Mouse (Mus musculus) stomach, postnatal 0 days (tissue): ENCODE measurements around the gene Wdr27. TPM values are rescaled to one million over a fixed set of nuclear protein-coding genes. Genes with fewer than 3 reads are reported as not detected.

ENCODE experiments used
- ATAC-seq: fragments of 200-750 bp; cut with Nextera tagmentation; 2 replicates; pipeline ENCODE4 v1.8.0; 2017; ENCODE audit not compliant: low FRiP score, low TSS enrichment
- DNase-seq: peaks from one replicate; pipeline ENCODE4 v3.0.0-alpha.2; 2016; ENCODE audit warnings: low spot score
- H3K27ac ChIP-seq: fragments of 300-500 bp; sonication (generic); replicated peaks from 2 replicates; pipeline ENCODE4 v1.5.1; 2014; ENCODE audit warnings: mild to moderate bottlenecking, control low read depth
- H3K27me3 ChIP-seq: fragments of 300-500 bp; sonication (generic); 2 replicates; pipeline ENCODE4 v1.6.1; 2014; ENCODE audit warnings: low read length; ENCODE audit not compliant: control insufficient read depth, insufficient read depth
- H3K36me3 ChIP-seq: fragments of 300-500 bp; sonication (generic); 2 replicates; pipeline ENCODE4 v1.6.1; 2014; ENCODE audit warnings: low read length, mixed read lengths; ENCODE audit not compliant: control insufficient read depth, insufficient read depth
- H3K4me1 ChIP-seq: fragments of 300-500 bp; sonication (generic); replicated peaks from 2 replicates; pipeline ENCODE4 v1.6.1; 2014; ENCODE audit warnings: antibody characterized with exemption; ENCODE audit not compliant: control insufficient read depth, insufficient read depth
- H3K4me2 ChIP-seq: fragments of 300-500 bp; sonication (generic); replicated peaks from 2 replicates; pipeline ENCODE4 v1.6.1; 2014; ENCODE audit warnings: low read depth, mild to moderate bottlenecking, control low read depth, moderate library complexity
- H3K4me3 ChIP-seq: fragments of 300-500 bp; sonication (generic); 2 replicates; pipeline ENCODE4 v1.5.1; 2014; ENCODE audit warnings: low read depth, low read length, control low read depth
- H3K9ac ChIP-seq: fragments of 300-500 bp; sonication (generic); 2 replicates; pipeline ENCODE4 v1.6.1; 2014; ENCODE audit warnings: mild to moderate bottlenecking, low read length, control low read depth, mixed read lengths
- H3K9me3 ChIP-seq: fragments of 300-500 bp; sonication (generic); 2 replicates; pipeline ENCODE4 v1.6.1; 2016; ENCODE audit warnings: low read length; ENCODE audit not compliant: control insufficient read depth
- CTCF ChIP-seq: IDR thresholded peaks from 2 replicates; pipeline ENCODE4 v1.5.1; 2016; ENCODE audit warnings: antibody characterized with exemption, low read depth, mild to moderate bottlenecking, moderate library complexity
- EP300 ChIP-seq: optimal IDR thresholded peaks from 2 replicates; pipeline ENCODE3; 2016; ENCODE audit warnings: antibody characterized with exemption
- WGBS: fragments of 180-500 bp; shearing (Covaris S2); extraction: QIAGEN DNeasy Blood & Tissue Kit; methylation state at CpG from one replicate; pipeline ENCODE4 v1.1.7; 2014; 5-methylcytosine and 5-hydroxymethylcytosine counted together
- polyA plus RNA-seq: library from polyadenylated mRNA; unstranded; fragments of >200 nt; fragmentation: Nextera tagmentation; extraction: Ambion mirVana; gene quantifications from 2 replicates; pipeline ENCODE4 v1.2.1, GENCODE M21; 2015

The Wdr27 gene
- polyA plus RNA-seq, 1 experiment from 2014 or later = 9.0 TPM

GRCm38 (mm10) chr17:14931469-14931868 lies 11.5 kb downstream of the Wdr27 start:
- 81% methylated on average over 5 of the region's 5 CpGs for WGBS
- ATAC-seq = no peak
- Histone ChIP-seq H3K4me2 (no peak overlapping the region), H3K4me3 (no peak overlapping the region), H3K27ac (no peak overlapping the region), H3K9ac (no peak overlapping the region), H3K27me3 (no peaks in the 10 kb centered on the region), H3K36me3 (no peaks in the 10 kb centered on the region), H3K4me1 (no peaks in the 10 kb centered on the region), H3K9me3 (no peaks in the 10 kb centered on the region)
- no peak for DNase-seq
- no peak for TF ChIP-seq EP300
- no peak for TF ChIP-seq CTCF

GRCm38 (mm10) chr17:14930697-14931096 lies 12.3 kb downstream of the Wdr27 start:
- Histone ChIP-seq H3K9ac (no peak overlapping the region), H3K36me3 (no peaks in the 10 kb centered on the region), H3K4me2 (no peak overlapping the region), H3K27ac (no peak overlapping the region), H3K4me1 (no peaks in the 10 kb centered on the region), H3K9me3 (no peaks in the 10 kb centered on the region), H3K27me3 (no peaks in the 10 kb centered on the region), H3K4me3 (no peak overlapping the region)
- WGBS = 82% methylated on average over 7 of the region's 7 CpGs
- DNase-seq (no peak), ATAC-seq (no peak)
- TF ChIP-seq EP300 = no peak
- no peak for TF ChIP-seq CTCF

- H3K4me3 ChIP-seq = no peak overlapping the region
- H3K9ac ChIP-seq = no peak overlapping the region
- no peaks in the 10 kb centered on the region for H3K36me3 ChIP-seq
- no peak overlapping the region for H3K4me2 ChIP-seq
- H3K4me1 ChIP-seq = no peaks in the 10 kb centered on the region
- DNase-seq (no peak), ATAC-seq (no peak)
- no peaks in the 10 kb centered on the region for H3K9me3 ChIP-seq
- 59% methylated on average over 5 of the region's 5 CpGs for WGBS
- TF ChIP-seq CTCF (no peak), EP300 (no peak)
- no peak overlapping the region for H3K27ac ChIP-seq
- H3K27me3 ChIP-seq = no peaks in the 10 kb centered on the region
Measured at GRCm38 (mm10) chr17:14928631-14929030, 14.3 kb downstream of the Wdr27 start.

GRCm38 (mm10) chr17:14927644-14928218 lies 15.2 kb downstream of the Wdr27 start:
- no peaks in the 10 kb centered on the region for H3K36me3 ChIP-seq
- no peaks in the 10 kb centered on the region for H3K9me3 ChIP-seq
- no peak overlapping the region for H3K4me3 ChIP-seq
- ATAC-seq (no peak), DNase-seq (no peak)
- no peak overlapping the region for H3K4me2 ChIP-seq
- TF ChIP-seq EP300 (no peak), CTCF (no peak)
- no peak overlapping the region for H3K27ac ChIP-seq
- H3K9ac ChIP-seq = no peak overlapping the region
- 76% methylated on average over 8 of the region's 8 CpGs for WGBS
- no peaks in the 10 kb centered on the region for H3K27me3 ChIP-seq
- no peaks in the 10 kb centered on the region for H3K4me1 ChIP-seq

GRCm38 (mm10) chr17:14921582-14921981 lies 21.4 kb downstream of the Wdr27 start:
- TF ChIP-seq EP300 (no peak), CTCF (no peak)
- no peaks in the 10 kb centered on the region for H3K4me1 ChIP-seq
- H3K36me3 ChIP-seq = no peaks in the 10 kb centered on the region
- WGBS = 65% methylated on average over 6 of the region's 6 CpGs
- no peak overlapping the region for H3K4me2 ChIP-seq
- ATAC-seq = no peak
- no peak overlapping the region for H3K27ac ChIP-seq
- no peak for DNase-seq
- H3K9ac ChIP-seq = no peak overlapping the region
- H3K9me3 ChIP-seq = no peaks in the 10 kb centered on the region
- H3K27me3 ChIP-seq = no peaks in the 10 kb centered on the region
- no peak overlapping the region for H3K4me3 ChIP-seq

GRCm38 (mm10) chr17:14917866-14918265 lies 25.1 kb downstream of the Wdr27 start:
- Histone ChIP-seq H3K27ac (no peak overlapping the region), H3K4me3 (no peak overlapping the region), H3K9ac (no peak overlapping the region), H3K4me1 (no peaks in the 10 kb centered on the region), H3K36me3 (no peaks in the 10 kb centered on the region), H3K4me2 (no peak overlapping the region), H3K27me3 (no peaks in the 10 kb centered on the region), H3K9me3 (no peaks in the 10 kb centered on the region)
- 76% methylated on average over 8 of the region's 8 CpGs for WGBS
- TF ChIP-seq CTCF = 0 out of 2 replicates have a peak, but pooled peaks have one; percentile 6
- TF ChIP-seq EP300 = no peak
- no peak for ATAC-seq
- DNase-seq = no peak
